Mouse (Mus musculus) embryo, embryonic 11.5 days (tissue): ENCODE measurements at regions not wholly inside any gene's neighbourhood (a gene's known extent, or its start where the extent isn't known, plus 50 kb on each side); places are given as distances from the start of the nearest gene placed in this dataset.

Experiments used
- DNase-seq: peaks from one replicate; pipeline ENCODE4 v3.0.0-alpha.2; 2012; ENCODE audit warnings: low read depth, low spot score

DNA sequence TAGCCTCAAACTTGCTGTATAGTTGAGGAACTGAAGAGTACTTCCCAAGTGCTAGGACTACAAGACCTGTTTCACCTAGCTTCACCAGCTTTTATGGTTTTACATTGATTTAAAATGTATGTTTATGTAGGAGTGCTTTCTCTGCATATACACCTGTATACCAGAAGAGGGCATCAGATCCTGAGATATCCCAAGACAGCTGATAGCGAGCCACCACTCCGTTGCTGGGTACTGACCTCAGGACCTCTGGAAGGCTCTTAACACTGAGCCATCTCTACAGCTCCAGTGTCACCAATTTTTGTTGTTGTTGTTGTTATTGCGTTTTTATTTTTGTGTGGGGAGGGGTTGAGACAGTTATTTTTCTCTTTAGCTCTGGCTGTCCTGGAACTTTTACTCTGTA is 55.9 kb upstream of the Ddx3x start:
- DNase-seq, result no peak

DNA sequence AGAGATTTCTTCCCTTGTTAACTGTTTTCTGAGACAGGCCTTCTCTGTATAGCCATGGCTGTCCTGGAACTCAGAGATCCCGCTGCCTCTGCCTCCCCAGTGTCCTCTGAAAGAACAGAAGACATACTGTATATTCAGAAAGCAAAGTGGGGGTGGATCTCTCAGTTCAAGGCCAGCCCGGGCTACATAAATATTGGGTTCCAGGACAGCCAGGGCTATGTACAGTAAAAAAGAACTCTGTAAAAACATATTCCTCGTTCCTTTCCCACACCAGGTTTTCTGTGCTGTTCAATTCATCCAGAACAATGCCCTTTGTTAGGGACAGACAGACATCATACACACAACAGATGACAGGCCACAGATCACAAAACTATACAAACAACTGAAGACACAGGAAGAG is 54.3 kb upstream of the Ddx3x start:
- DNase-seq, result no peak

DNA sequence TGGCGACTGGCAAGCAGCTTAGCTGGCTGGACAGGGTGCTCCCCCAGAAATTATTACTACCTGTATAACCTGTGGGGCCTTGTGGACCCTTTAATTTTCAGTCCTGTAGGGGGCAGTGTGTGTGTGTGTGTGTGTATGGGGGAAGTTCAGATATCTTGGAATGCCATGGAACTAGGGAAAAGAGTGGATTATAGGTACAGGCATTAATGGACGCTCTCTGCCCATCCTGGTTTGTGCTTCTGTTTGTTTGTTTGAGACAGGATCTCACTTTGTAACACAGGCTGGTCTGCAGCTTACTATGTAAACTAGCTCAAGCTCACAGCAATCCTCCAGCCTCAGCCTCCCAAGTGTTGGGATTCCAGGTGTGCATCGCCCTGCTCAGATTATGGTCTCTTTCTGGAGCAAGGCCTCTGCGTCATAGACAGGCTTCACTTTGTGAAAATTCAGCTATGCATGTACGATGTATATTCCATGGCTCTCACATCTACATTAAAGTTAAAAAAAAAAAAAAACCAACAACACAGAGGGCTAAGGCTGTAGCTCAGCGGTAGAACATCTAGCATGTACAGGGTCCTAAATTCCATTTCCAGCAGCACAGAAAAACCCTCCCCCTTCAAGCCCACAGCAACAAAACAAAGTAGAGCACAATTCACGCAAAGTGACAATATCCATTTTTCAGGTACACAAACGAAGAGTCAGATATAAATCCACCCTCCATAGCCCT is 50.7 kb upstream of the Ddx3x start:
- DNase-seq, result no peak

DNA sequence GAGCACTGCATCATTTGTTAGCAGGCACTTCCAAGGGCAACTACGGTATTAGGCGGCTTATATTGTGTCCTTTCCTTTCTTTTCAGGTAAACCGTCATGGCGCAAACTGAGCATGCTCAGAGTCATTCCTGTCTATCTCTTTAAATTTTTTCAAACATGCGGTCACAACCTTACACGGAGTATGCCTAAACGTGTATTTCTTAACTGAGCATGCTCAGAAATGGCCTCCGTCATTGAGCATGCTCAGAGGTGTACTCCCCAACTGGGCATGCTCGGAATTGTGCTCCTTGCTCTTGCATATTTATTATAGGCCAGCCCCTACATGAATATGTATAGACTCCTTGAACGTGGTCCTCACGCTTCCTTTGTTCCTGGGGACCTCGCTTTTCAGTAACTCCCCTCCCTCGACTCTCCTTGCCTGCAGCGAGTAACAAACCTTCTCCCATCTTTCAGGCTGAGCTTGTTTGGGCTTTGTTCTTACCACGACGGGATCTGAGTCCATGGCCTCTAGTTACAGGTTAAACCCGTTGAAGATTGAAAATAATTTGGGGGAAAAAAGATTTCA is 50.1 kb upstream of the Ddx3x start:
- peak; percentile 84 for DNase-seq
